Mouse (Mus musculus): ENCODE data around the gene Myl4.
"Not testable (repeated sequence)": the region's sequence is repeated elsewhere in the genome, so short reads cannot be mapped to it uniquely, and the experiment has no call there.

The Myl4 gene

DNA sequence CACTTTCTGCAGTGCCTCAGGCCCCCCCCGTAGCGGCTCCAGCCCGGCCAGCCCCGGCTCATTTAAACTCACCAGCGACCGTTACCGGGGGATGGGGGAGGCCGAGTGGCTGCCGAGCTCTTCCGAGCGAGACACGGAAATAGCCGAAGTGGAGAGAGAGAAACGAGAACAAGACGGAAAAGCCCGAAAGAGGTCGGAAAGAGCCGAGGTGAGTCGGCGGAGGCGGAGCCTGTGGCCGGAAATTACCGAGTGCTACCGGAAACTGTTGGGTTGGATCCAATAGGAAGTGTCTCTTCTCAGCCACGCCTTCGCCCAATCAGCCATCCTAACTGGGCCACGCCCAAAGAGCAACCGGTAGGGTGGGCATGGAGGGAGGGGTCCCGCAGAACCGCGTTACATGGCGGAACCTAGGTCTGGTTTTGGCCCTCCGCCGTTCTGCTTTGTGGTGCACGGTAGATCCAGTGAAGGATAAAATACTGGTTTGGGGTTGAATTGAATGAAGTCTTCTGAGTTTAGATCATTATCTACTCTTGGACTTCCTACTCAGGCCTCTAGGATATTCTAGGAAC lies at the start of gene Myl4, which contains the start of gene Cdc27:
Myl4 (plus strand) TSS at position 258 of the 569 bp plus-strand sequence.
Cdc27 (minus strand) TSS at position 215 of the 569 bp plus-strand sequence.
- peak; percentile 94 to 97 for DNase-seq (ENCODE audit: low read depth in 1 of 2, low spot score in 2 of 2)

DNA sequence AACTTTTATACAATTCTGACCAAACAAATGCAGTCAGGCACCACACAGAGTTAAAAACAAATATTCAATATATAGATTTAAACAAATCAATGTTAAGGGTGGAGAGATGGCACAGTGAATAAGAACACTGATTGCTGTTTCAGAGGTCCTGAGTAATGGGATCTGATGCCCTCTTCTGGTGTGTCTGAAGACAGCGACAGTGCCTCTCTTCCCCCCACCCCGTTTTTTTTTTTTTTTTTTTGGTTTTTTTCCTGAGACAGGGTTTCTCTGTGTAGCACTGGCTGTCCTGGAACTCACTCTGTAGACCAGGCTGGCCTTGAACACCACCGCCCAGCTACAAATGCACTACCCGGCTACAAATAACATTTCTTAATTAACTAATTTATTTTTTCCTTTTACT lies 42.0 kb upstream of the Myl4 start:
- no peak for DNase-seq (ENCODE audit: low read depth in 1 of 2, low spot score in 2 of 2)

DNA sequence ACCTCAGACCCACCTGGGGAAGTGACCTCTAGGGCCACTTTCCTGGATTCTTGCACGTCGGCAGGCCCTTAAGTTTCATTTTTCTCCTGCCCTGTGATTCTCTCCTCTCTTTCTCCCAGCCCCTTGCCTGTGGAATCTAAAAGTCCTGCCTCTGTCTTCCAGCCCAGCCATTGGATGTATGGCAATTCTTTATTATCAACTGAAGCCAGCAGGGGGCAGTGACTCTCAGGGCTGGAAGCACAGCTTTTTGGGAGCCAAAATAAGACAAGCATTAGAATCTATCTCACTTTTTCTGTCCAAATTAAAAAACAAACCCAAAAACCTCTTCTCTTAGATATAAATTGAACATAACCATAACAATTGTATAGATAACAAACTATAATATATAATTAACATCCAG lies 39.9 kb upstream of the Myl4 start:
- DNase-seq (ENCODE audit: low read depth in 1 of 2, low spot score in 2 of 2), result no peak

DNA sequence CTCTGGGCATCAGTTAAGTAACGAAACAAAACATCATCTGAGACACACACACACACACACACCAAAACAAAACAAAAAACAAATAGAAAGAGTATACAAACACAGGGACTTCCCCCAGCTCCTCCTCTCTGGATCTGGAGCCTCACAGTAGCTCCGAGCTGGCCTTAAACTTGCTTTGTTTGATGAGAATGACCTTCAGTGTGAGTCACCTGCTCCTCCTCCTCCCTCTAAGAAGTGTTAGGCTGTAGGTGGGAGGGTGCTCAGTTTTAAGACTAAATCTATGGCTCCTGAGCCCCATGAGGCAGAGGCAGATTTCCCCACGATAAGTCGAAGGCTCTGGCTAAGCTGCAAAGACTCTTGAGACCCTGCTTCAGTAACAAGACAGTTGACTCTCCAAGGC lies 38.0 kb upstream of the Myl4 start:
- DNase-seq (ENCODE audit: low read depth in 1 of 2, low spot score in 2 of 2), result no peak

DNA sequence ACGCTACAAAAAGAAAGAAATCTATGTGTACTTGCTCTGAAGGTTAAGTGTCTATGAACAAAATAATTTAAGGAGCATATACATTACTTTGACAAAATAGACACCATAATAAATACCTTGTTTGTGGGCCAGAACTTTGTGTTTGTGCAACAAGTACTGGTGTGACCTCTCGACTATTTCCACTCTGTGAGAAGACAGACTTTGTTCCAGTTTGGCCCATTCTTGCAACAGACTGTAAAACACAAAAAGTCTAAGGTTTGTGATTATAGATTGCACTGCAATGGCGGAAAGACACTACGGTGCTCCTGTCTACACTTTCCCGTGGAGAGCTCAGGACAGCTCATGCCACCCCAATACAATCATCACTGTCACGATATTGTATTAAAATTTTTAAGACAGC lies 24.5 kb upstream of the Myl4 start:
- no peak for DNase-seq (ENCODE audit: low read depth in 1 of 2, low spot score in 2 of 2)

DNA sequence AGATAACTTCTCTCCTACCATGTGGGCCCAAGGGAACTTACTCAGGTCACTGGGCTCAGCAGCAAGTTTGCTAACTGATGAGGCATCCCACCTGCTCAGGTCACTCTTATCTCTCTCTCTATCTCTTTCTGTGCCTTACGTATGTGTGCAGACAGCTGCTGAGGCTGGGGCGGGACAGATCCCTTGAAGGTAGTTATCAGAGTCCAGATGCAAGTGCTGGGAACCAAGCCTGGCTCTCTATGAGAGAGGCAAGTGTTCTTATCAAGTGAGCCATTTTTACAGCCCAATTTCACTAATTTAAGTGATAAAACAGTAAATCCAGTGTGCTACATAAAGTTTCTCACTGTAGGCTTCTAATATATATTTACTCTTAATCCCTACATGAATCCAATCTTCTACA lies 13.6 kb upstream of the Myl4 start:
- no peak for DNase-seq (ENCODE audit: low read depth in 1 of 2, low spot score in 2 of 2)

DNA sequence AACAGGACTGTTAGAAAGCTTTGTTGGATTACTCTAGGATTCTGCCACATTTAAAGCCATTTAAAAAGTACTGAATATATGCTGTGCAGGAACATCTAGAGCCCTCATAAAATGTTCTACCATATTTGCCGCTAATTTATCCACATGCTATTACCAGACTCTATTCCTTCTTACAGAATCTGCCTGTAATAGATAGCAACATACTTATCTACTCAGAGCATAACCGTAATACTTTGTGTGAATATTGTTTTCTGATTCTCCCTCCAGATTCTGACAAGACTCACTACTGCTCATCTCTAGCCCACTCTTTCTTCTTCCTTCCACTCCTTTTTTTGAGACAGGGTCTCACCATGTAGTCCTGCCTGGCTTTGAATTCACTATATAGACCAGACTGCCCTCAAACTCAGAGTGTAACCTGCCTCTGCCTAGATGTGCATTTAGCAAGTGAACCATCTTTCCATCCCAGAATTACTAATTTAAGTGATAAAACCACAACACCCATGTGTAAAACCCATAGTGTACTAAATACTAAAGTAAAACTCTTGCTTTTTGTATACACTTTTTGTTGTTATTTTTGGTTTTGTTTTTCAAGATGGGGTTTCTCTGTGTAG lies 12.4 kb upstream of the Myl4 start:
- no peak for DNase-seq (ENCODE audit: low read depth in 1 of 2, low spot score in 2 of 2)

DNA sequence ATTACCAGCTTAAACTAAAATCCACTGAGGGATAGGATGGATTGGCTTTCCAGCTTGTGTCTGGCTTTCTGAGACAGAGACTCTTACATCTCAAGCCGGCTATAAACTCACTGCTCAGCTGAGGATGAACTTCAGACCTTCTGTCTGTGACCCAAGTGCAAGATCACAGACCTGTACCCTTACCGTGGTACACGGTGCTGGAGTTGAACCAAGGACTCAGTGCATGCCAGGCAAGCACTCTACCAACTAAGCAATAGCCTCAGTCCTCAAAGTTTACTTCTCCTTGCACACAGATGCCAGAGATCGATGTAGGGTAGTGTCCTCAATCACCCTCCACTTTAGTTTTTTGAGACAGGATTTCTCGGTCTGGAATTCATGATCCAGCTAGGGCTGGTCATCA lies 10.7 kb upstream of the Myl4 start:
- DNase-seq (ENCODE audit: low read depth in 1 of 2, low spot score in 2 of 2), result no peak

DNA sequence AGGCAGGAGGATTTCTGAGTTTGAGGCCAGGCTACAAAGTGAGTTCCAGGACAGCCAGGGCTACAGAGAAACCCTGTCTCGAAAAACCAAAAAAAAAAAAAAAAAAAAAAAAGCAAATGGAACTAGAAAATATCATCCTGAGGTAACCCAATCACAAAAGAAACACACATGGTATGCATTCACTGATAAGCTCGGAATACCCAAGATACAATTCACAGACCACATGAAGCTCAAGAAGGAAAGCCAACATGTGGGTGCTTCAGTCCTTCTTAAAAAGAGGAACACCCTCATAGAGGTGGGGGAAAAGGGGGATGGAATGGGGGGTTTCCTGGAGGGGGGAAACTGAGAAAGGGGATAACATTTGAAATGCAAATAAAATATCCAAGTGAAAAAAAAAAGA lies 7.1 kb upstream of the Myl4 start:
- DNase-seq (ENCODE audit: low read depth in 1 of 2, low spot score in 2 of 2), result not testable (repeated sequence)

DNA sequence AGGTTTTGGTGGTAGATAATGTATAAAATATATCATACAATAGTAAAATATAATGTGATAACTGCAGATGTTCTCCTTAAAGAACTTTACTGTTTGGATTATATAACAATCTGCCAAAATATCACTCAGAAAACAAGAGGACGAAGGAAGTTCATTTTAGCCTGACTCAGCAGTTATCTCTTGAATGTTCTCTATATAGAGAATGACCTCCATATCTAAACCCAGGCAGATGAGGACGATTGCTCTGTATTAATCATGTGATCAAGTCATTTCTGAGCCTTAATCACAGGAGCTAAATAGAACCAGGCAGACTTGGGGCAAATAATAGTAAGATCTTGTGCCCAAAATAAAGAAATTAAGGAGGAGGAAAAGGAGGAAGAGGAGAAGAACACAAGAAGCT lies 6.0 kb upstream of the Myl4 start:
- no peak for DNase-seq (ENCODE audit: low read depth in 1 of 2, low spot score in 2 of 2)

DNA sequence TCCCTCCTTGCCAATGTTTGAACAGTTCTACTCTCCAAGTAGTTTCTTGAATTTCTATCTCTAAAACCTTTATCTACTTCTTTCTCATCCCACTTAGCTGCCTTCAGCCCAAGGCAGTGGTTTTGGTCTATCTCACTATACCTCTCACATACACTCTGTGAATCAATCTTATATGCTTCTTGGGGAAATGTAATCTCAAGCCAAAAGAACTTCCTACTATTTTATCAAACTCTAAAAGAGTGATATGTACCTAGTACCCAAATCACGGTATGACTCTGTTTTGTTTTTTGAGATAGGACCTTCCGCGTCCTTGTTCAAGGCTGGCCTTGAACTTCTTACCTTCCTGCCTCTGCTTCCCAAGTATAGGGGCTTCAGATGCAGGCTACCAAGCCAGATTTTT lies 3.0 kb upstream of the Myl4 start:
- DNase-seq (ENCODE audit: low read depth in 1 of 2, low spot score in 2 of 2), result no peak

DNA sequence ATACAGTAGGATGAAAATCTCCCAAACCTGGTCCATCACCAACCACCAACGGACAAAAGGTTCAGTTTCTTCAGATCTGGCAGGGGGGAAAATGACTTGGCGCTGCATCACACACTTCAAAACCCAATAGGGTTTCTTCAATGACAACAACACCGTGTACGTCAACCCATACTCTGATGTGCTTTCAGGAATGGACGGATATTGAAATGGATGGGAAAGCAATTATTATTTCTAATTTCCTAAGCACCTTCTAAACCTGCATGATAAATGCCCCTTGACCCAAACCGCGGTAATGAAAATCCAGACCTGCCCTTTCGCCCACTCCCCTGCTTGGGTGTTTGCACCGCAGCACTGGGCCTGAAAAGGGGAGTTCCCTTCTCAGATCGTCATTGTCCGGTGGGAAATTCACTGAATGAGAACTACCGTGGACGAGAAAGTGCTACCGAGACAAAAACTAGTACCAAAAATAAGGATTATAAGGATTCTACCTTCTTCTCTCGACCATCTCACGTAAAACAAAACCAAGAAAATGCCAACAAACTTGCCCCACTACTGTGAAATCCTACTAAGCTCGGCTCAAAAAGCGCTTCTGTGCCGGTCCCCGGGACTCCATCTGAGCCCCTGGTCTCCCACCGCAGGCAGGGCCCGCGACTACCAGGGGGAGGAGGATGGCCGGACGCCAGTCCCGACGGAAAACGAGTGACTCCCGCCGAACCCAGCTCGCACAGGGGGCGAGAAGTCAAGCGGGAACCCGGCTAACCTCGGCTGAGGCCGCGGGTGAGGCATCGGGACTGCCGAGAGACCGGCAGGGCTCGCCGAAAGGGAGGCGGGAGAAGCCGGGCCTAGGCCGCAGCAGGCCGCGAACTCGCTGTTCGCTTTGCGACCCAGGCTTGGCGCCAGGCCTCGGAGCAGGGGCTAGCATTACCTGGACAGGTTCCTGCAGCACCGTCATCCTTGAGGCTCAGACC lies 741 bp upstream of the Myl4 start:
- DNase-seq (ENCODE audit: low read depth in 1 of 2, low spot score in 2 of 2), result peak in 1 of 2 experiments; percentile 22

DNA sequence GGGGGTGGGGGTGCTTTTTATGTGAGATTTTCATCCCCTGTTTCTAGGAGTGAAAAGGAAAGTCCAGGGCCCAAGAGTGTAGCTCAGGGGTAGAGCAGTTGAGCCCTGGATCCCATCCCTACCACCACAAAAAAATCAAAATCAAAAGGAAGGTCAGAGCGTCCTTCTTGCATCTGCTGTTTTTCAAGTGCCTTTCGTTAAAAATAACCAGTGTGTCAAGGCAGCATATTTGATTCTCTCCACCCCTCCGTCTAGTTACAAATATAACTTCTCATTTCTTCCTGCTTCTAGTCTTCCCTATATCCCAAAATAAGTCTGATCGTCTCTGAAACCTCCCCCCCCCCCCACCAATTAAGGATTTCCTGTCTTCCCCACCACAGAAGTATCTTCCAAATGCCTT lies 7.6 kb downstream of the Myl4 start:
- DNase-seq (ENCODE audit: low read depth in 1 of 2, low spot score in 2 of 2), result no peak

DNA sequence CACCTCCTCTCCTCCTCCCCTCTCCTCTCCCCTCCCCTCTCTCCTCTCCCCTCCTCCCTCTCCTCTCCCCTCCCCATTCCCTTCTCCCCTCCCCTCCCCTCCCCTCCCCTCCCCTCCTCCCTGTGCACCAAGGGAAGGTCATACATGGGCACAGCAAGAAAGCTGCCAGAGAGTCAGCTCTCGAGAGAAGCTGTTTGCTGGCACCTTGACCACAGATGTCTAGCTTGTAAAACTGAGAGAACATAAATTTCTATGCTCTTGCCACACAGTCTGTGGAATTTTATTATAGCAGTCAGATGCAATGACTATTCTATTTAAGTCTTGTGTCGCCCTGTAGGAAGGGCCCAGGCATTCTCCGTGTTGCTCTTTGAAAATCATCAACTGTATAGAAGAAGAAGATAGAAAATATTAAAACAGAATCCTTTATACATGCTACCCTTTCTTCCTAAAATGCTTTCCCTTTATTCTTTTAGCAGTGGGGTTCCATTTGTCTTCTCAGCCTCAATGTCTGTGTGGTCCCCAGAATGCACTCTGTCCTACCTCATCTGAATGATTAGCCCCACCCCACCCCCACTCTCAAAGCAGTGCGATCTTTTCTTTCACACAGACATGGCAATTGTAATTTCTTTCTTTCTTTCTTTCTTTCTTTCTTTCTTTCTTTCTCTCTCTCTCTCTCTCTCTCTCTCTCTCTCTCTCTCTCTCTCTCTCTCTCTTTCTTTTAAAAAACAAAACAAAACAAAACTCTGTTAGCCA lies 8.4 kb downstream of the Myl4 start:
- DNase-seq (ENCODE audit: low read depth in 1 of 2, low spot score in 2 of 2), result no peak

DNA sequence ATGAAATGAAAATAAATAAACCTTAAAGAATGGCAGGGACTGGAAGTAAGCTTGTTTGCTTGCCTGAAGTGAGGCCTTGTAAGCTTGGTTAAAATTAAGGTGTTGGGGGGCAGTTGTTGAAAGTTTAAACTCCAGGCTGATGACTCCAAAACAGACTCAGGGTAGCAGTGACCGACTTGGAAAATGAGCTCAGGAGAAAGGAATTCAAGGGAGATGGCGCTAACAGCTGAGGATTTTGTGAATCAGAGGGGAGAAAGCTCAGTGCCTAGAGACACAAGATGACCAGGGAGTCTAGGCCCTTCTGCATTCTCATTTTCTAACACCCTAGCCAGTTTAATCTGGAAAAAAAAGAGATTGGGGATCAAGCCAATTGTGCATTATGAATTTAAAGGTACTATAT lies 10.5 kb downstream of the Myl4 start:
- DNase-seq (ENCODE audit: low read depth in 1 of 2, low spot score in 2 of 2), result no peak

DNA sequence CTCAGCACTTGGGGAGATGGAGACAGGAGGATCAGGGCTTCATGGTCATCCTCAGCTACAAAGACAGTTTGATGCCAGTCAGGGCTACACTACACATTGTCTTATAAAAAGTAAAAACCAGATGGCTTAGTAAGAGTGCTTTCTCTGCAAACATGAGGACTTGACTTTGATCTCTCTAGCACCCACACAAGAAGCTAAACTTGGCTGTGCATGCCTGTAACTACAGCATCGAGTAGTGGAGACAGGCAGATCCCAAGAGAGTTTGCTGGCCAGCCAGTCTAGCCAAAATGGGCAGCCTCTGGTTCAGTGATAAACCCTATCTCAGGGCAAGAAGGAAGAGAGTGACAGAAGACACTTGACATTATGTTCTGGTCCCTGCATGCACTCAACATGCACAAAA lies 13.0 kb downstream of the Myl4 start:
- no peak for DNase-seq (ENCODE audit: low read depth in 1 of 2, low spot score in 2 of 2)

DNA sequence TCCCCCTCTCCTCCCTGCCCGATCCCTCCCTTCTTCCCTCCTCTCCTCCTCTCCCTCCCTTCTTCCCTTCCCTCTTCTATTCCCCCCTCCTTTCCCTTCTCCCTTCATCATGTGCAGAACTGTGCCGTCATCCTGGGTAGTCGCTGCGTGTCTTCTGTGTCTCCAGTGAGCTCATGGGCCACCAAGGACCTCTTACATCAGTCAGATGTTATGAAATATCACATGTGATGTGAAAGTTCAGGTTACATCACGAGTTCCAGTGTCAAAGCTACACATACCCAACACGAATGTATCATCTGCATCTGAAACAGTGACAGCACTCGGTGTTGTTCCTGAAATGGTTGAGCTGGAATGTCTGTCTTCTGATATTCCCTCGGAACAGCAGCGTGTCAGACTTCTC lies 14.7 kb downstream of the Myl4 start:
- no peak for DNase-seq (ENCODE audit: low read depth in 1 of 2, low spot score in 2 of 2)

DNA sequence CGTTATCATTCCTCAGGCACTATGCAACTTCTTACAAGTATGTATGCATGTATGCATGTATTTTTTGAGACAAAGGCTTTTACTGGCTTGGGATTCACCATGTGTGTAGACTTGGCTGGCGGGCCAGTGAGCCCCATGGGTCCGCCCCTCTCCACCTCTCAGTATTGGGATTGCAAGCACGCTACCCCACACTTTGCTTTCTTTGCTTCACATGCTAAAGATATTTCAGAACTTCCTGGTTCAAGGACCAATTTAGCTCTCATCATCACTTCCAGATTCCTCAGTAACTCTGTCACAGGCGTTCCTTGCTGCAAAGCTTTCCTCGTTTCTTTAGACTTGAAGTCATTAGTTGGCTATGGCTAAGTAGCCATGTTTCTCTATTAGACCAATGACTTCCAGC lies 15.6 kb downstream of the Myl4 start:
- no peak for DNase-seq (ENCODE audit: low read depth in 1 of 2, low spot score in 2 of 2)

DNA sequence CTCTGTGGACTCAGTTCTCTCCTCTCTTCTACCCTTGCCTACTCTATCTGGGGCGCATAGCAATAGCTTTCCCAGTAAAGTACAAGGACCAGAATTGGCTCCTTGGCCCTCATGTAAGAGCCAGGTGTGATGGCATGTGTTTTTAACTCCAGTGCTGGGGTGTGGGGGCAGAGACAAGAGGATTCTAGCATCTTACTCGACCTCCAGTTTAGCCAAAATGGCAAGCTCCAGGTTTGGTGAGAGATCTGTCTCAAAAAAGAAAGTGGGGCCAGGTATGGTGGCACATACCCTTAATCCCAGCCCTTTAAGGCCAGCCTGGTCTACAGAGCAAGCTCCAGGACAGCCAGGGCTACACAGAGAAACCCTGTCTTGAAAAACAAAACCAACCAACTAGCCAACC lies 16.3 kb downstream of the Myl4 start:
- no peak for DNase-seq (ENCODE audit: low read depth in 1 of 2, low spot score in 2 of 2)

DNA sequence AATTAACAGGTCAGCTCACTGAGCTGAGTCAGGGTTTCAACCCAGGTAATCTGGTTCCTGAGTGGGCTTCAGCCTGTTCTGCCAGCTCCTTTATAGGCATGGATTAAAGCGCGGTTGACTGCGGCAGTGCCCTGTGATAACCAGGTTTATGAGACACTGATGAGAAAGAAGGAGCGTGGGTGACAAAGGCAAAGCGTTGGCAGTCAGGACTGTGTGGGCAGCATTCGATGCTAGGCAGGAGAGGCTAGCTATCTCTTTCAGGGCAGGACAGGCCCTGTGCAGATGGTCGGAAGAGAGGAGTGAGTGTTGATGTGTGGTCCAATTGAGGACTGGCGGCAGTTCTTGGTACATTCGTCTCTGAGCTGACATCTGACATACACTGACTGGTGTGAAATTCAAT lies 17.3 kb downstream of the Myl4 start:
- no peak for DNase-seq (ENCODE audit: low read depth in 1 of 2, low spot score in 2 of 2)

DNA sequence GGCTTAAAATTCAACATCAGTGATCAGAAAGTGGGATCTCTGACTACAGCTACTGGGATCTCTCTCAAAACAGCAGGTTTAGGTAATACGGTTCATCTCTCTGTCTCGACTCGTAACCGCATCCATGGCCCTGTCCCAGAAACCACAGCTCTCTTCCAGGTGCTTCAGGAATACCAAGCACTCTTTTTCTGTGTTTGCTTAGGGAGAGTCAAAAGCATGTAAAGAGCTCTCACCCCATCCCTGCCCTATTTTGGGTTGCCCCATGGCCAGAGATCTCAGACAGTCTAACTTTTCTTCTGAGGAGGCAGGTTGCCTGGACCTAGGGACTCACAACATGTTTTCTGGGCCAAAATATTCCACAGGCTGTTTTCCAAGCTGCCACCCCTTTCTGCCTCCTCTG lies 17.9 kb downstream of the Myl4 start:
- no peak for DNase-seq (ENCODE audit: low read depth in 1 of 2, low spot score in 2 of 2)

DNA sequence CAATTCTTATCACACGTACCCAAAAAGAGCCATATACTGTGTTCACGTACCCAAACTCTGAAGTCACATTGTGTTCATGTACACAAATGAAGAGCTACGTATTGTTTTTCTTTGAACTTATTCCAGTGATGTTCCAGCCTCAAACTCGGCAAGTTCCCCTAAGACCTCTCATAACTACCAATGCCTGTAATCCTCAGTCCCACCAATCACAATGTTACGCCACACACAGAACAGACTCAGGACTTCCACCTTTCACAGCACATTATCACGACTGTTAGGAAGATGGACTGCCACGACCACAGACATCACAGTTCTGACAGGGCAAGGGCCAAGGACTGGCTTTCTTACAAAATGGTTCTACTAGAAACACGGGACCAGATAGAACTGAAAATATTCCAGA lies 20.1 kb downstream of the Myl4 start:
- not testable (repeated sequence) for DNase-seq (ENCODE audit: low read depth in 1 of 2, low spot score in 2 of 2)
